Mouse (Mus musculus) heart, postnatal 0 days (tissue): ENCODE measurements at regions not wholly inside any gene's neighbourhood (a gene's known extent, or its start where the extent isn't known, plus 50 kb on each side); places are given as distances from the start of the nearest gene placed in this dataset.

Experiments
- ATAC-seq: fragments of 200-750 bp; cut with Nextera tagmentation; 2 replicates; pipeline ENCODE4 v1.8.0; 2017; ENCODE audit warnings: low read depth, moderate number of reproducible peaks, moderate library complexity; ENCODE audit not compliant: insufficient read depth
- DNase-seq: peaks from one replicate; pipeline ENCODE4 v3.0.0-alpha.2; 2016; ENCODE audit warnings: low spot score
- H3K27ac ChIP-seq: fragments of 300-500 bp; sonication (generic); 2 replicates; pipeline ENCODE4 v1.5.1; 2014; ENCODE audit warnings: low read depth, mild to moderate bottlenecking
- H3K27me3 ChIP-seq: fragments of 300-500 bp; sonication (generic); 2 replicates; pipeline ENCODE4 v1.6.1; 2014; ENCODE audit warnings: low read length, mixed read lengths; ENCODE audit not compliant: control insufficient read depth, insufficient read depth
- H3K36me3 ChIP-seq: fragments of 300-500 bp; sonication (generic); replicated peaks from 2 replicates; pipeline ENCODE4 v1.6.1; 2014; ENCODE audit warnings: low read length, mixed read lengths; ENCODE audit not compliant: control insufficient read depth, insufficient read depth
- H3K4me1 ChIP-seq: fragments of 300-500 bp; sonication (generic); 2 replicates; pipeline ENCODE4 v1.6.1; 2014; ENCODE audit warnings: antibody characterized with exemption; ENCODE audit not compliant: control insufficient read depth, insufficient read depth
- H3K4me2 ChIP-seq: fragments of 300-500 bp; sonication (generic); 2 replicates; pipeline ENCODE4 v1.6.1; 2014; ENCODE audit warnings: low read depth, mild to moderate bottlenecking, low read length, moderate library complexity
- H3K4me3 ChIP-seq: fragments of 300-500 bp; sonication (generic); 2 replicates; pipeline ENCODE4 v1.5.1; 2014; ENCODE audit warnings: low read depth, low read length
- H3K9ac ChIP-seq: fragments of 300-500 bp; sonication (generic); replicated peaks from 2 replicates; pipeline ENCODE4 v1.6.1; 2014; ENCODE audit warnings: low read depth, low read length, mixed read lengths
- H3K9me3 ChIP-seq: fragments of 300-500 bp; sonication (generic); replicated peaks from 2 replicates; pipeline ENCODE4 v1.6.1; 2016; ENCODE audit warnings: low read length; ENCODE audit not compliant: control insufficient read depth
- CTCF ChIP-seq: IDR thresholded peaks from 2 replicates; pipeline ENCODE4 v1.5.1; 2016; ENCODE audit warnings: antibody characterized with exemption, control low read depth, low read depth
- EP300 ChIP-seq: IDR thresholded peaks from 2 replicates; pipeline ENCODE4 v1.6.1; 2016; ENCODE audit warnings: antibody characterized with exemption, low read depth
- WGBS: fragments of 180-500 bp; shearing (Covaris S2); extraction: QIAGEN DNeasy Blood & Tissue Kit; methylation state at CpG from one replicate; pipeline ENCODE4 v1.1.7; 2014; 5-methylcytosine and 5-hydroxymethylcytosine counted together

GRCm38 (mm10) chr7:36309761-36310605 lies 387.9 kb upstream of the Tshz3 start:
- 75% methylated on average over 5 of the region's 5 CpGs for WGBS
- DNase-seq (peak; percentile 26), ATAC-seq (peak; percentile 41; the same call in 1 of the 2 replicates)
- no peaks in the 10 kb centered on the region for H3K9me3 ChIP-seq
- 0 out of 2 replicates have a peak overlapping the region, but pooled peaks have one; percentile 4 for H3K27ac ChIP-seq
- no peaks in the 10 kb centered on the region for H3K27me3 ChIP-seq
- TF ChIP-seq EP300: no peak
- no peak for TF ChIP-seq CTCF
- no peak overlapping the region for H3K4me3 ChIP-seq
- H3K4me2 ChIP-seq: no peak overlapping the region
- H3K4me1 ChIP-seq: no peaks in the 10 kb centered on the region
- H3K9ac ChIP-seq: no peak overlapping the region
- no peaks in the 10 kb centered on the region for H3K36me3 ChIP-seq

- Histone ChIP-seq H3K27ac (no peak overlapping the region), H3K27me3 (no peaks in the 10 kb centered on the region), H3K4me2 (no peak overlapping the region), H3K4me3 (no peak overlapping the region), H3K9me3 (no peaks in the 10 kb centered on the region), H3K4me1 (no peaks in the 10 kb centered on the region), H3K9ac (no peak overlapping the region), H3K36me3 (no peaks in the 10 kb centered on the region)
- no peak for DNase-seq
- TF ChIP-seq CTCF (no peak), EP300 (no peak)
- no peak for ATAC-seq
- 77% methylated on average over 9 of the region's 9 CpGs for WGBS
Measured at GRCm38 (mm10) chr7:36308726-36309125, 389.2 kb upstream of the Tshz3 start.

GRCm38 (mm10) chr7:36308106-36308620 lies 389.8 kb upstream of the Tshz3 start:
- 74% methylated on average over 10 of the region's 10 CpGs for WGBS
- H3K4me2 ChIP-seq: no peak overlapping the region
- no peak overlapping the region for H3K27ac ChIP-seq
- TF ChIP-seq CTCF (no peak), EP300 (no peak)
- DNase-seq (no peak), ATAC-seq (no peak)
- no peak overlapping the region for H3K4me3 ChIP-seq
- H3K36me3 ChIP-seq: no peaks in the 10 kb centered on the region
- H3K4me1 ChIP-seq: no peaks in the 10 kb centered on the region
- H3K27me3 ChIP-seq: no peaks in the 10 kb centered on the region
- H3K9ac ChIP-seq: no peak overlapping the region
- H3K9me3 ChIP-seq: no peaks in the 10 kb centered on the region

GRCm38 (mm10) chr7:36277275-36277674 lies 420.6 kb upstream of the Tshz3 start:
- no peak overlapping the region for H3K27ac ChIP-seq
- H3K36me3 ChIP-seq: no peaks in the 10 kb centered on the region
- H3K27me3 ChIP-seq: no peaks in the 10 kb centered on the region
- no peaks in the 10 kb centered on the region for H3K9me3 ChIP-seq
- ATAC-seq: no peak
- H3K4me3 ChIP-seq: no peak overlapping the region
- H3K9ac ChIP-seq: no peak overlapping the region
- no peak overlapping the region for H3K4me2 ChIP-seq
- DNase-seq: no peak
- TF ChIP-seq CTCF (no peak), EP300 (no peak)
- no peaks in the 10 kb centered on the region for H3K4me1 ChIP-seq

GRCm38 (mm10) chr7:36268966-36269365 lies 429.0 kb upstream of the Tshz3 start:
- no peaks in the 10 kb centered on the region for H3K9me3 ChIP-seq
- ATAC-seq (no peak), DNase-seq (no peak)
- H3K4me2 ChIP-seq: no peak overlapping the region
- no peak overlapping the region for H3K9ac ChIP-seq
- H3K4me1 ChIP-seq: no peaks in the 10 kb centered on the region
- no peak overlapping the region for H3K4me3 ChIP-seq
- WGBS: 62% methylated on average over 5 of the region's 5 CpGs
- H3K27ac ChIP-seq: no peak overlapping the region
- TF ChIP-seq EP300: no peak
- TF ChIP-seq CTCF: no peak
- no peaks in the 10 kb centered on the region for H3K36me3 ChIP-seq
- H3K27me3 ChIP-seq: no peaks in the 10 kb centered on the region
